Mouse (Mus musculus) liver, embryonic 14.5 days (tissue): ENCODE results near the gene Auts2.

Source experiments
- CTCF ChIP-seq: IDR thresholded peaks from 2 replicates; pipeline ENCODE4 v1.5.1; 2016; ENCODE audit warnings: antibody characterized with exemption, low read depth, control low read depth
- EP300 ChIP-seq: IDR thresholded peaks from 2 replicates; pipeline ENCODE4 v1.6.1; 2016; ENCODE audit warnings: antibody characterized with exemption, low read depth

DNA sequence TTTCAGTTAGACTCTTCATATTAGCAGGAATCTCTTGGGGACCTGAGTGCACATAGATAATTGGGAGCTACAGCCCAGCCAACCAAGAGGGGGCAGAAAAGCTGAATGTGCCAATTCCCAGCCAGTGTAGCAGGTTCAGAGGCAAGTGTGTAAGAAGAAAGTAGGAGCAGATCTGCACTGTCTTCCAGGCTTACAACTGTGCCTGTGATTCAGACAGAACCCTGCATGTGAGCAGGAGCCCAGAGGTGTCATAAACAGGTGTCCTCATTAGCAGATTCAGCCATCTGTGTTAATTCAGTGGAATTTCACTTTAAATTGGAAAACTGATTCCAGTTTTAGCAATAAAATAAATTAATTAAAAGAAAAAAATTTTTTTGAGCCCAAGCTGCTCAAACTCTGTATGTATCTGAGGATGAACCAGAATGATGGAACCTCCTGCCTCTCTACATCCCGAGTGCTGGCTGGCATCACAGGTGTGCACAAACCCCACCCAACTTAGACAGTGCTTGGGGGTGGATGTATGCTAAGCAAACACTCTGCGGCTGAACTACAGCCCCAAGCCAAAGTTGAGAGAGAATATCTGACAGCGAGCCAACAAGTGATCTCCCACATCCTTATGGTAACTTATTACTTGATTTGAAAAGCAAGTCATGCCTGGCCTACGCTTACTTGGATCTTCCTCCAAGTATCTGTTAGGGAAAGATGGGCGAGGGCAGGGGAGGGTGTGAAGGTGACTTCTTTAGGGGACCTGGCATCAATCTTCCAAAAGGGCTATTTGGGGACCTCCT, 982.2 kb downstream of the Auts2 start:
- TF ChIP-seq CTCF (no peak), EP300 (no peak)
